Mouse (Mus musculus): Measurements from ENCODE around the gene 1810043G02Rik. TPM values are rescaled to one million over a fixed set of nuclear protein-coding genes. Genes with fewer than 3 reads are reported as not detected.
"Not testable (repeated sequence)": the region's sequence is repeated elsewhere in the genome, so short reads cannot be mapped to it uniquely, and the experiment has no call there.

The 1810043G02Rik gene
- 10 to 100 TPM; 21.3 to 25.1 TPM for total RNA-seq (2021)
- long read RNA-seq, experiment 1, partial matches to known transcripts = 3 of 9 reads
- long read RNA-seq, experiment 1, other reads (novel, unspliced or antisense) = 4 of 9 reads
- long read RNA-seq, experiment 2, partial matches to known transcripts = 2 of 5 reads
- long read RNA-seq, experiment 2, other reads (novel, unspliced or antisense) = 3 of 5 reads

- DNase-seq (ENCODE audit: low spot score in 2 of 2) = peak; percentile 98 to 99
Measured at GRCm38 (mm10) chr10:77978351-77979350, at the start of gene 1810043G02Rik. Gene 1810043G02Rik (plus strand): TSS chr10:77978524.

DNA sequence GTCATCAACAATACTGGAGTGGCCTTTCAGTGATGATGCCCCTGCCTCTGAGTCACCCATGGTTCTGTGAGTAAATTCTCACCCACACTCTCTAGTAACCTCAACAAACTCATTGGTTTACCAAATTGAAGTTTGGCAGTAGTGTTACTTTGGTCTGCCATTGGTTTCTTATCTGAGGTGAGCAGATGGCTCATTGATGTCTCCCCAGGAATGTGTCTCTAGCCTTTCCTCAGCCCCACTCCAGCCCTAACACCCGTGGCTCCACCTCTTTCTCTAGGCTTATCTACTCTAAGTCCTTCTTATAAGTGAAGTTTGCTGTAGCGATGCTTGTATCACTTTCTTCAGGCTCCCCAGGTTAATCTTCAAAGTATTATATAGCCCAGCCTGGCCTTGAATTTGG, 38.6 kb upstream of the 1810043G02Rik start:
- no peak for DNase-seq (ENCODE audit: low spot score in 2 of 2)

- DNase-seq (ENCODE audit: low spot score in 2 of 2) = not testable (repeated sequence)
Measured at GRCm38 (mm10) chr10:77950468-77950867, 27.9 kb upstream of the 1810043G02Rik start.

DNA sequence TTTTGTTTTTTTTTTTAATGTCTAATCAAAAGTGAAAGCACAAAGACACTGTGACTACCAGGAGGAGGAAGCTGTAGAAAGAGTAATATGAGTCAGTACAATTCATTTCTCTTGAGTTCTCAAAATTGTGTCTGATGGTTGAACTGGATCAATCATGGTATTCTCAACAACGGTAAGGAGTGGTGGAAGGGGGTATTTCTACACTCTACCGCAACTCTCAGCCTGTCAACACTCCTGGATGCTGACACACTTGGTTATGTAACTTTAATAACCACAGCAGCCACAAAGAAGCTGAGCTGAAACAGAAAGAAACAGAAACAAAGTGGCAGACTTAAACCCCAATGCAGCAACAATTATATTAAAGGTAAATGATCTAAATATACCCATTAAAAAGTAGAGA, 15.6 kb upstream of the 1810043G02Rik start:
- DNase-seq (ENCODE audit: low spot score in 2 of 2) = no peak

DNA sequence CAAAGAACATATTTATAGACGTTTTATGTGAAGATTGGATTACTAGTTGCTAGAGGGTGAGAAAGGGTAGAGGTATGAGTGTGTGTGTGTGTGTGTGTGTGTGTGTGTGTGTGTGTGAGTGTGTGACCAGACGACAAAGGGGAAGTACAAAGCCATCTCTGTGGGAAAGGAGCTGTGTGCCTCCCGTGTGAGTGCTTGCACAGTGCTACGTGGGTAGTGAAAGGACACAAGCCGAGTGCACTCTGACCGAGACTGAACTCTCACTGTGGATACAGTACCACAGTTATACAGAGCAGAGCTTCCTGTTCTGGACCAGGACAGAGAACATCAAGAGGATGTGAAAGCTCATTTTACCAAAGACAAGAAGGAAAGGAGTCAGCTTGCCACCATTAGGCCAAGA, 14.4 kb upstream of the 1810043G02Rik start:
- no peak for DNase-seq (ENCODE audit: low spot score in 2 of 2)

GRCm38 (mm10) chr10:77969274-77969972, 8.9 kb upstream of the 1810043G02Rik start:
- no peak for DNase-seq (ENCODE audit: low spot score in 2 of 2)

DNA sequence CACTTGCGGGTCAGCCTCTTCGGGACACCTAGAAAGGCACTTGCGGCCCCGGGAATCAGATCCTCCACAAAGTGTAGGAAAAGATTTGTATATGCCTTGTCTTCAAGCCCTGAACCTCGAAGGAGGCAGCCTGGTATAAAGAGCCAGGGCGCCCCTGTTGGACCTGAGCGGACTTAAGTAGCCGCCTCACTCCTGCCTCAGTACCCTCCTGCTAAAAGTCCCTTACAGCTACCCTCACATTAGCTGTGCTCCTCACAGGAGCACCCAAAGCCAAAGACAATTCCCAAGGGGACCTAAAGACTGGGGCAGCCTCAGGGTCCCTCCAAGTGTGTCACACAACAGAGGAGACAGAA, 8.4 kb upstream of the 1810043G02Rik start:
- DNase-seq (ENCODE audit: low spot score in 2 of 2) = no peak

DNA sequence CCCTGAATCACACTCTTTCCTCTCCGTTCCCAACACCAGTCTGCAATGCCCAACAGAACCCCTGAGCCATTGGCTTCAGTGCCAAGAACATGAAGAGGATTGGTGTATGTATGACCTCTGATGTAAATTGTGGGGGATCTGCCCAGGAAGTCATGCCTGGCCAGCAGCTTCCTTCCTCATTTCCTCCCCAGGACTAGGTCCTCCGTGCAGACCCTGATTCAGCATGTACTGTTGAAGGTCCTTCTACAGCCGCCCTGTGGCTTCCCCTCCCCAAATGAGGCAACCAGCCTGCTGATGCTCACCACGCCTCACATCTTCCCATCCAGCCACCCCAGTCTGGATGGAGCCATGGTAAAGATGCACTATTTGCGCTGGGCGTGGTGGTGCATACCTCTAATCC, 7.8 kb upstream of the 1810043G02Rik start, which contains the start of gene Trpm2:
Gene Trpm2 (minus strand): TSS at position 83 of the 400 bp plus-strand sequence.
- DNase-seq (ENCODE audit: low spot score in 2 of 2) = no peak

DNA sequence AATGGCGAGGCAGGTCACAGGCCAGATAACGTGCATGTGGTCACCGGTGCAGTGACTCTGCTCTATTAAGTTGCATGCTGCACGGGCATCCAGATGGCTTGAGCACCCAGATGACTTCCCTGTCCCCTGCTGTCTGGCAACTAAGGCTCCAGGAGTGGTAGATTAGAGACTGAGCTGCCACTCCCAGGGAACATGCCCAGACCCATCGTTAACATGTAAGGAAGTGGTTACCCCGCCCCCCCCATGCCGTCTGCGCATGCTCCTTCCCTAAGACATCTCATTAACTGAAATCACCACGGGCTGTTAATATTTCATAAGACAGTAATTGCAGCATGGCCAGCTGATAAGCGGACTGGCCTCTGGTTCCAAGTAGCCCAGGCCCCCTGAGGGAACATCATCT, 7.1 kb upstream of the 1810043G02Rik start:
- DNase-seq (ENCODE audit: low spot score in 2 of 2) = no peak

DNA sequence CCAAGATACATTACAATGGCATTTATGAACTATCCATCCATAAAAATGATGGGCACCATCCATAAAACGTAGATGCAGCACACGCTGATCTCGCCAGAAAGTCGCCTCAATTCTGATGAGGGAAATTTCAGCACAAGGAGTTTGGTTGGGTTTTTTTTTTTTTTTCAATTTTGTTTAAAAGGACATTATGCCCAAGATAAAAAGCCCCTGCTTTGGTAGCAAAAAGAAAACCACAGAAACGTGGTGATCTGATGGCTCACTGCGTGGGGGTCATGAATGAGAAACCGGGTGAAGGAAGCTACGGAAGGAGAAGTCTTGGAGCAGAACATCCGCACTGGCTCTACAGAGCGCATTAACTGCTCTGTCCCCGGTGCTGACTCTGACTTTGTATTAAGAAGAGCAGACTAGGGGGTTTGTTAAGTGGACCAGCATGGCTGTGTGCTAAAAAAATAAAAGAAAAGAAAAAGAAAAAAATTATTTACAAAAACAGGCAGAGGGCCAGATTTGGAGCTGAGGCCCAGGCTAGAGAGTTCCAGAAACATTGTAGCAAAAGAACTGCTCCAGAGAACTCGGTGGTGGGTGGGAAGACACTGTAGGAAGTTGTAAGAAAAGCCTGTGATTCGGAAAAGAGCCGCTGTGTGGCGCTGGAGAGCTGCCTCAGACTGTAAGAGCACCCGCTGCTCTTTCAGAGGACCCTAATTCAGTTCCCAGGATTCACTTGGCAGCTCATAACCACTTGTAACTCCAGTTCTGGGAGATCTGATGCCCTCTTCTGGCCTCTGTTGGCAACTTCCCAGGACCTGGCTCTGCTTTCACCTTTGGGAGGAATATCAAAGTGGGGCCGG, 6.4 kb upstream of the 1810043G02Rik start:
- no peak for DNase-seq (ENCODE audit: low spot score in 2 of 2)

- no peak for DNase-seq (ENCODE audit: low spot score in 2 of 2)
Measured at GRCm38 (mm10) chr10:77974323-77974722, 4.0 kb upstream of the 1810043G02Rik start.

GRCm38 (mm10) chr10:77974811-77975210, 3.5 kb upstream of the 1810043G02Rik start:
- DNase-seq (ENCODE audit: low spot score in 2 of 2) = no peak

DNA sequence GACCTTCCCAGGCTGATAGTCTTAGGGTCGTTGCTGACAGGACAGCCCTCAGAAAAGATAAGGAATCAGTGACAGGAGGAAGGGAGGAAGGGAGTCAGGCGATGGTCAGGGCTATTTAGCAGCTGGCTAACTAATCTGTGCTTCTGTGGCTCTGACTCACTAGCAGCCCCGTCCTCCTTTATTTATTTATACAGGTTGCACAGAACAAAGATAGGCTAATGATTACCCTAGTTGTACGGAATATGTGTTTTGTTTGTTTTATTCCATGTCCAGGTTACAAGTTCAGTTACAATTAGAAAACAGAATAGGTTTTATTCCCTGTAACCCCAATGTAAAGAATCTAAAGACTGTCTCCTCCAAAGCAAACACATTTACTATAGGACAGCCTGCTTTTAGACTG, 2.7 kb upstream of the 1810043G02Rik start:
- DNase-seq (ENCODE audit: low spot score in 2 of 2) = no peak

- no peak for DNase-seq (ENCODE audit: low spot score in 2 of 2)
Measured at GRCm38 (mm10) chr10:77976458-77977150, 1.7 kb upstream of the 1810043G02Rik start.

- peak in 1 of 2 experiments; percentile 32 for DNase-seq (ENCODE audit: low spot score in 2 of 2)
Measured at GRCm38 (mm10) chr10:77984660-77985059, 6.3 kb downstream of the 1810043G02Rik start.

DNA sequence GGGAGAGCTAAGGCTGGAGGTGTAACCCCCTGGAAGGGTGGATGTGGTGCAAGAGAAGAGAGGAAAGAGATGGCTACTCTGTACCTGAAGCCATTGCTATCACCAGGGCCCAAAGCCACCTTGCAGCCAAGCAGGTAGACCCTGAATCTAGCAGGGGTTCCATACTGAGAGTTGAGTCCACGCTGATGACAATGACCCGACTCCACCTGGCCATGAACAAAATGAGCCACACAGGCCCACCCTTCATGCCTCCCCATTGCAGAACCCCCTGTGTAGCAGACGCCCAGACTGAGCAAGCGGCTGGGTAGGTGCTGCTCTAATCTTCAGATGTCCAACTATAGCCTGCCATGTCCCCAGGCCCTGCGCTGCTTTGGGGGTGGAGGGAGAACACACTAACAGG, 7.5 kb downstream of the 1810043G02Rik start:
- no peak for DNase-seq (ENCODE audit: low spot score in 2 of 2)

- DNase-seq (ENCODE audit: low spot score in 2 of 2) = no peak
Measured at GRCm38 (mm10) chr10:77995639-77996038, 17.3 kb downstream of the 1810043G02Rik start.

DNA sequence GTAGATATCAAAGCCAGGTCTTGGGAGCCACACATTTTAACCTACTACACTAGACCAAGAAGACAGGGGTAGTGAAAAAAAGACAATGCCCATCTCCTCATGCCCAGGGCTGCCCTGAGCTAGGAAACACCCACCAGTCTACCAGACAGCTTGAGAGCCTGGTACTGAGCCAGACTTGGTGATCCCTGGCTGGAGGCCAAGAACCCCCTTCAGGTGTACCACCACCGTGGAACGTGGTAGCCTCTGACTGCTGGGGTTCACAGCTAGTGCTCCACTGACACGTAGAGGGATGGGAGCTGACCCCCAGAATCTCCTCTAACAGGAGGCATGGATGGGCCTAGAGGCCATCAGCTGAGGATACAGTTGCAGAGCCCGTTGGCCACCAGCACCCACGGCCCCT, 21.9 kb downstream of the 1810043G02Rik start:
- DNase-seq (ENCODE audit: low spot score in 2 of 2) = no peak

- no peak for DNase-seq (ENCODE audit: low spot score in 2 of 2)
Measured at GRCm38 (mm10) chr10:78001796-78002195, 23.5 kb downstream of the 1810043G02Rik start.

GRCm38 (mm10) chr10:78002316-78002715, 24.0 kb downstream of the 1810043G02Rik start:
- no peak for DNase-seq (ENCODE audit: low spot score in 2 of 2)

Measured in adrenal gland, postnatal 4 days (tissue).